Mouse (Mus musculus) hindbrain, embryonic 10.5 days (tissue): ENCODE results near the gene Rft1. TPM values are rescaled to one million over a fixed set of nuclear protein-coding genes. Genes with fewer than 3 reads are reported as not detected.

Experiments used
- DNase-seq: peaks from one replicate; pipeline ENCODE4 v3.0.0-alpha.2; 2017; ENCODE audit warnings: low spot score
- H3K27ac ChIP-seq: fragments of 300-500 bp; sonication (generic); 2 replicates; pipeline ENCODE4 v1.5.1; 2016; ENCODE audit warnings: mild to moderate bottlenecking, moderate library complexity
- H3K27me3 ChIP-seq: fragments of 300-500 bp; sonication (generic); 2 replicates; pipeline ENCODE4 v1.6.1; 2016; ENCODE audit warnings: mild to moderate bottlenecking; ENCODE audit not compliant: poor library complexity, insufficient read depth, severe bottlenecking
- H3K36me3 ChIP-seq: fragments of 300-500 bp; sonication (generic); 2 replicates; pipeline ENCODE4 v1.6.1; 2016; ENCODE audit warnings: mild to moderate bottlenecking, moderate library complexity
- H3K4me1 ChIP-seq: fragments of 300-500 bp; sonication (generic); replicated peaks from 2 replicates; pipeline ENCODE4 v1.6.1; 2016; ENCODE audit warnings: mild to moderate bottlenecking
- H3K4me3 ChIP-seq: fragments of 300-500 bp; sonication (generic); 2 replicates; pipeline ENCODE4 v1.5.1; 2016; ENCODE audit warnings: mild to moderate bottlenecking, moderate library complexity
- H3K9me3 ChIP-seq: fragments of 300-500 bp; sonication (generic); 2 replicates; pipeline ENCODE4 v1.6.1; 2016; ENCODE audit warnings: mild to moderate bottlenecking, moderate library complexity
- WGBS: fragments of 180-500 bp; shearing (Covaris S2); methylation state at CpG from one replicate; pipeline ENCODE4 v1.1.7; 2016; 5-methylcytosine and 5-hydroxymethylcytosine counted together
- polyA plus RNA-seq: library from polyadenylated mRNA; unstranded; fragments of >200 nt; fragmentation: Nextera tagmentation; extraction: Ambion mirVana; gene quantifications from 2 replicates; pipeline ENCODE4 v1.2.1, GENCODE M21; 2016

Rft1 gene
- polyA plus RNA-seq, 1 experiment from 2014 or later: 13.0 TPM

DNA sequence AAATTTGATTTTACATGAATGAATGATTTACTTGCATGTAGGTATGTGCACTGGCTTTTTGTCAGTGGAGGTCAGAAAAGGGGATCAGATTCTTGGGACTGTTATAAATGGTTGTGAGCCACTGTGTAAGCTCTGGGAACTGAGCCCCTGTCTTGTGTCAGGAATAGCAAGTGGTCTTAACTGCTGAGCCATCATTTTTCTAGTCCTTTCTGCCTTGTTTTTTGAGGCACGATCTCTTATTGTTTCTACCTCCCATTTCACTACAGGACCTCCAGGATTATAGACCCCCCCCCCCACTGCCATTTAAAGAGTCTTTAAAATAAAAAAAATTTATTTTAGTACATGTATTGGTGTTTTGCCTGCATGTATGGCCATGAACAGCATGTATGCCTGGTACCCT is 67.7 kb downstream of the Rft1 start:
- Histone ChIP-seq H3K27ac (no peak overlapping the region), H3K27me3 (no peaks in the 10 kb centered on the region), H3K4me3 (no peak overlapping the region), H3K36me3 (no peaks in the 10 kb centered on the region), H3K4me1 (peaks cover 14% of the 10 kb centered on the region), H3K9me3 (no peaks in the 10 kb centered on the region)
- no peak for DNase-seq
- WGBS: 86% methylated on average over 1 of the region's 1 CpGs

DNA sequence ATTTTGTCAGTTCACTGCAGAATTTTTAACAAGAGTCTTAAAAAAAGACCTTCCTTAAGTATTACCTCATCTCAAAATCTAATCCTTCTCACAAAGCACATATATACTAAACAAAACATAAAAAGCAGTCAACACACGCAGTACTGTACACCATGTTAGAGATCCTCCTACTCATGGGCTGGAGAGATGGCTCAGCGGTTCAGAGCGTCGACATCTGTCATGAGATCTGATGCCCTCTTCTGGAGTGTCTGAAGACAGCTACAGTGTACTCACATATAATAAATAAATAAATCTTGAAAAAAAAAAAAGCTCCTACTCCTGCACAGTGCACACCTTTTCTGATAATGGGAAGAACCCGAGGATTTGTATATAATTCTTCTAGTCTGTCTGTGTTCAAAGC is 68.2 kb downstream of the Rft1 start:
- H3K27me3 ChIP-seq: no peaks in the 10 kb centered on the region
- WGBS: 86% methylated on average over 5 of the region's 5 CpGs
- peaks cover 9% of the 10 kb centered on the region for H3K4me1 ChIP-seq
- H3K36me3 ChIP-seq: no peaks in the 10 kb centered on the region
- DNase-seq: no peak
- H3K9me3 ChIP-seq: no peaks in the 10 kb centered on the region
- H3K27ac ChIP-seq: no peak overlapping the region
- no peak overlapping the region for H3K4me3 ChIP-seq

DNA sequence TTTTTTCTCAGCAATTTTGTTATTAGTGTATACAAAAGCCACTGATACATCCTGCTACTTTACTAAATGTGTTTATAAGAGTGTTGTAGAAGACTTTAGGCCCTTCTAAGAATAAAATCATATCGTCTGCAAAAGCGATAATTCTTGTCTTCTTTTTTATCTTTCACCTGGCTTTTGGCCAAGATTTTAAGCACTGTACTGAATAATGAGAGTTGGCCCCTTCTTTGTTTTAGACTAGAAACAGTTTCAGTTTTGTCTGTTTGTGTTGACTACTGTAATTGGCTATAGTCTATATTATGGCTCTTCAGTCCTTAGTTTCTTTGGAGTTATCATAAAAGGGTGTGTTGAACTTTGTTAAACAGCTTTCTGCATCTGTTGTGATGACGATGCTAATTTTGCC is 77.7 kb downstream of the Rft1 start:
- no peaks in the 10 kb centered on the region for H3K9me3 ChIP-seq
- no peaks in the 10 kb centered on the region for H3K4me1 ChIP-seq
- no peak overlapping the region for H3K4me3 ChIP-seq
- no peaks in the 10 kb centered on the region for H3K27me3 ChIP-seq
- no peak for DNase-seq
- 96% methylated on average over 3 of the region's 3 CpGs for WGBS
- H3K36me3 ChIP-seq: peaks cover 4% of the 10 kb centered on the region; the same call in 1 of the 2 replicates
- H3K27ac ChIP-seq: no peak overlapping the region

DNA sequence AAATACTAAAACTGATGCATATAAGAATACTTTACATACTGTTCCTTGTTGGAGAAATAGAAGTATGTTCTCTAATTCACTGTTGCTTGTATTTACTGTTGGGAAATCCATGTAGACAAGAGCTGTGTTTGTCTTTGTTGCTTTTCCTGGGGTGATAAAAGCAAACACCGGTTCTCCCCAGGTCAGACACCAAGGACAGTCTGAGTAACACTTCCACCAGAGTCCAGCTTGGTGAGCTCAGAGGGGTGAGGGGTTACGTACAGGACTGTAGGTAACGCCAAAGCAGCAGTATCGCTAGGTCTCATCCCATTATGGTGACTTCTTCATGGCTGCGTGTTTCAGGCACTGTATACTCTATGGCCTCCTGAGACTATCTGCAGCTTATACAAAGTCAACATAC is 80.5 kb downstream of the Rft1 start:
- H3K36me3 ChIP-seq: peaks cover 4% of the 10 kb centered on the region; the same call in 1 of the 2 replicates
- H3K4me3 ChIP-seq: no peak overlapping the region
- WGBS: 97% methylated on average over 5 of the region's 5 CpGs
- H3K27me3 ChIP-seq: no peaks in the 10 kb centered on the region
- DNase-seq: no peak
- H3K9me3 ChIP-seq: no peaks in the 10 kb centered on the region
- no peak overlapping the region for H3K27ac ChIP-seq
- no peaks in the 10 kb centered on the region for H3K4me1 ChIP-seq

DNA sequence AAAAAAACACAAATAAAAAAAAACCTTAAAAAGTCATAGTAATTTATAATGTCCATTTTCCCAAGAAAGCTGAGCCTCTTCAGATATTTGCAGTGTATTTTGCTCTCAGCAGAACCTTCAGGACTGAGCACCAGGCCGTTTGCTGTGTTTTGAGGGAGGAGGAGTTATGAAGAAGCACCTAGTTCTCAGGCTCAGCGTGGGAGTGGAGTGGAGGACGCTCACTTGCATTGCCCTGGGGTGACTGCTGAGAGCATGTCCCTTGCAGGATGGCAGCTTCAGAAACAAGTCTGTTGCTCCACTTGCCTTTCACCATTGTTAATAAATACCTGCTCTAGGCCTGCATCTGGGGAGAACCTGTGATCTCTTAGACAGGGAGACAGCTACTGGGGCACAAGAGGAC is 81.7 kb downstream of the Rft1 start:
- H3K4me3 ChIP-seq: no peak overlapping the region
- no peak overlapping the region for H3K27ac ChIP-seq
- no peaks in the 10 kb centered on the region for H3K9me3 ChIP-seq
- H3K4me1 ChIP-seq: no peaks in the 10 kb centered on the region
- no peak for DNase-seq
- 79% methylated on average over 3 of the region's 3 CpGs for WGBS
- no peaks in the 10 kb centered on the region for H3K27me3 ChIP-seq
- H3K36me3 ChIP-seq: peaks cover 4% of the 10 kb centered on the region; the same call in 1 of the 2 replicates

DNA sequence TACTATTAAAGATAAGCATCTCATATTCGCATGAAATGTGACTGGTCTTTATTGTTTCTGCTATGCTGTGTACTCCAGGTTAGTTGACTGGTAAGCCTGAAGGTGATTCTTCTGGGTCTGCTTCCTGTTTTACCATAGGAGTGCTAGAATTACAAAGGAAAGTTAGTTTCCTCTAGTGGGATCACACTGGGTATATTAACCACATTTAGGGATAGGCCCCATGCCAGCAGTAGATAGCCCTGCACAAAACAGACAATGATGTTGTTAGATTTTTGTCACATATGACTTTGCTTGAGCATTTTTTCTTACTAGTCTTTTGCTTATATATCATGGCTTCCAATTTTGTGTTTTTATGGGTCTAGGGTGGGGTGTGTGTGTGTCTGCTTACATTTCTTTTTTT is 82.3 kb downstream of the Rft1 start:
- no peak overlapping the region for H3K4me3 ChIP-seq

More for the DNA sequence above, 82.3 kb downstream of the Rft1 start:
- whole genome bisulfite sequencing: 97% methylated on average over 1 of the region's 1 CpGs
- Histone ChIP-seq H3K27ac (no peak overlapping the region), H3K27me3 (no peaks in the 10 kb centered on the region), H3K4me1 (no peaks in the 10 kb centered on the region), H3K36me3 (peaks cover 4% of the 10 kb centered on the region; the same call in 1 of the 2 replicates), H3K9me3 (no peaks in the 10 kb centered on the region)
- no peak for DNase-seq

Other genes starting within 250 kb of the Rft1 start
- gene Dcp1a, start 174.8 kb upstream of the Rft1 start, polyA plus RNA-seq: 30.5 and 31.7 TPM in 2 replicates
- 1.1 and 1.2 TPM in 2 replicates for gene Cacna1d, start 162.9 kb upstream of the Rft1 start, polyA plus RNA-seq
- gene Tkt, start 106.0 kb upstream of the Rft1 start, polyA plus RNA-seq: 285 and 314 TPM in 2 replicates
- 28.7 and 35.4 TPM in 2 replicates for gene Prkcd, start 28.1 kb upstream of the Rft1 start, polyA plus RNA-seq
- 17.8 and 20.8 TPM in 2 replicates for gene Sfmbt1, start 60.5 kb downstream of the Rft1 start, polyA plus RNA-seq
- 22.4 and 26.3 TPM in 2 replicates for gene Tmem110, start 171.2 kb downstream of the Rft1 start, polyA plus RNA-seq
- gene Mustn1, start 224.8 kb downstream of the Rft1 start, polyA plus RNA-seq: 0.29 and 0.39 TPM in 2 replicates
- gene Itih4, start 232.1 kb downstream of the Rft1 start, polyA plus RNA-seq: not detected in 2 replicates